Mouse (Mus musculus) cerebellum, adult 2 months (tissue): ENCODE data around the gene Pdzd2. TPM values are rescaled to one million over a fixed set of nuclear protein-coding genes. Genes with fewer than 3 reads are reported as not detected.

Experiments used
- DNase-seq, 2 experiments: peaks; one replicate each; pipeline ENCODE4 v3.0.0; 2021
- H3K27ac ChIP-seq: fragments of 200-500 bp; 2 replicates; pipeline ENCODE4 v1.5.1; 2012; ENCODE audit warnings: low read length, control low read depth, inconsistent platforms; ENCODE audit not compliant: insufficient read depth
- H3K27me3 ChIP-seq: fragments of 200-500 bp; 2 replicates; pipeline ENCODE4 v1.6.1; 2012; ENCODE audit warnings: inconsistent platforms, mild to moderate bottlenecking, low read length, moderate library complexity; ENCODE audit not compliant: control insufficient read depth, insufficient read depth
- H3K4me1 ChIP-seq: fragments of 200-500 bp; 2 replicates; pipeline ENCODE4 v1.6.1; 2011; ENCODE audit warnings: low read length; ENCODE audit not compliant: control insufficient read depth, insufficient read depth
- H3K4me3 ChIP-seq: fragments of 200-500 bp; replicated peaks from 2 replicates; pipeline ENCODE3; 2011; ENCODE audit warnings: mild to moderate bottlenecking, low read depth, low read length, control low read depth; ENCODE audit not compliant: insufficient read depth
- CTCF ChIP-seq: fragments of 200-500 bp; IDR thresholded peaks from 2 replicates; pipeline ENCODE4 v1.5.1; 2011; ENCODE audit warnings: low read depth, mild to moderate bottlenecking, control low read depth, low read length, moderate library complexity, borderline replicate concordance; ENCODE audit not compliant: insufficient read depth
- POLR2A ChIP-seq: fragments of 200-500 bp; IDR thresholded peaks from 2 replicates; pipeline ENCODE4 v1.6.1; 2011; ENCODE audit warnings: low read length, control low read depth, borderline replicate concordance; ENCODE audit not compliant: insufficient read depth
- WGBS: fragments of 180-500 bp; shearing (Covaris S2); methylation state at CpG from one replicate; pipeline ENCODE4 v1.1.7; 2018; 5-methylcytosine and 5-hydroxymethylcytosine counted together
- polyA plus RNA-seq: library from polyadenylated mRNA; depleted of rRNA; stranded (reverse); fragments of >200 nt; gene quantifications from 2 replicates; pipeline ENCODE4 v1.2.3, GENCODE M21; 2012

The Pdzd2 gene
- polyA plus RNA-seq, 1 experiment: 6.3 TPM

DNA sequence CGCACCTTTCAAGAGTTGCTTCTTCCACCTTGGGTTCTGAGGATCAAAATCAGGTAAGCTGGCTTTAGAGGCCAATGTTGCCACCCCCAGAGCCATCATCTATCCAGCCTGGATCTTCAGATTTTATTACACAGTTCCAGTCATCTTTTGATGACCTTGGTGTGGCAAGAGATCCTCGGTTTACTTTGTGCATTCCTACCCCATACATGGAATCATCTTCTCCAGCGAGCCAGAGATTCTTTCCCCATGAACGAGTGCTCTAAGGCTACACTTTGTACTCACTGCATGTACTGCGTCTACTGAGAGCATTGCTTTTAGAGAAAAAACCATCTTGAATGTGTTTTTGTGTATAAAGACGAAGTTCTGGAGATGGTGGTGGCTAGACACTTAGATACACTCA lies 384.5 kb downstream of the Pdzd2 start:
- TF ChIP-seq POLR2A (no peak), CTCF (no peak)
- Histone ChIP-seq H3K27me3 (no peaks in the 10 kb centered on the region), H3K27ac (no peak overlapping the region), H3K4me3 (no peak overlapping the region), H3K4me1 (no peaks in the 10 kb centered on the region)
- DNase-seq: no peak
- WGBS: 61% methylated on average over 6 of the region's 6 CpGs

DNA sequence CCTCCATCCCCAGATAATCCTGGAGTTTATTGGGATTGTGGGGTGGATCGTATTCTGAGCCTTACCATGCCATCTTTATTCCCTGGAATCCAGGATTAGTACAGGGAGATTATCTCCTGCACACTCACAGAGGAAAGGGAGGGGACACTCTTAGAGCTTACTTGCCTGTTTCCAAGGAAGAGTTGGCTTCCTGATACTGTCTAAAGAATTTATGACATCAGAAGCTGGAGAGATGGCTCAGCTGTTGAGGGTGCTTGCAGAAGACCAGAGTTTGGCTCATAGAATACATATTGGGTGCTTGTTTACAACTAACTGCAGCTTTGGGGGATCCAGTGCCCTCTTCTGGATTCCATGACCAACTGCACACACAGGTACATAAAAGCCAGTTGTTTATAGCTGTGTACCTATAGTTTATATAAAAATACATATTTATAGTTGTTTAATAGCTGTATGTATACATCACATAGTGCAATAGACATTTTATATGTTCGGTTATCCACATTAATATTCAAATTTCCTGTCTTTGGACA lies 385.4 kb downstream of the Pdzd2 start:
- no peak for DNase-seq
- 100% methylated on average over 2 of the region's 2 CpGs for WGBS
- TF ChIP-seq CTCF (no peak), POLR2A (no peak)
- H3K4me1 ChIP-seq: no peaks in the 10 kb centered on the region
- no peaks in the 10 kb centered on the region for H3K27me3 ChIP-seq
- no peak overlapping the region for H3K27ac ChIP-seq
- no peak overlapping the region for H3K4me3 ChIP-seq

DNA sequence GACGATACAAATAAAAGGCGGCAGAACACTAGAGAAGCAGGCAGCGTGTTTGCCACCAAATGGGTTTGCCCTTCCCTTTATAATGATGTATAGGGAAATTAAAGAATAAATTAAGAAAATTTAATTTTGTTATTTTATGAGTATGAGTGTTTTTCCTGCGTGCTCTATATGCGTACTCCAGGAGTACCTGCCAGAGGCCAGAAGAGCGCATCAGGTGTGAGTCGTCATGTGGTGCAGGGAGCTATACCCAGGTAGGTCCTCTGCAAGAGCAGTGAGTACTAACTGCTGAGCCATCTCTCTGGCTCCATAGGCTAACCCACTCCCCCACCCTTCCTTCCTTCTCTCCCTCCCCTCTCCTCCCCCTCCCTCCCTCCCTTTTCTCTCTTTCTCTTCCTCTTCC lies 388.3 kb downstream of the Pdzd2 start:
- Histone ChIP-seq H3K4me1 (no peaks in the 10 kb centered on the region), H3K27ac (no peak overlapping the region), H3K27me3 (no peaks in the 10 kb centered on the region), H3K4me3 (no peak overlapping the region)
- TF ChIP-seq CTCF: no peak
- TF ChIP-seq POLR2A: no peak
- DNase-seq: no peak
- 94% methylated on average over 7 of the region's 7 CpGs for WGBS

DNA sequence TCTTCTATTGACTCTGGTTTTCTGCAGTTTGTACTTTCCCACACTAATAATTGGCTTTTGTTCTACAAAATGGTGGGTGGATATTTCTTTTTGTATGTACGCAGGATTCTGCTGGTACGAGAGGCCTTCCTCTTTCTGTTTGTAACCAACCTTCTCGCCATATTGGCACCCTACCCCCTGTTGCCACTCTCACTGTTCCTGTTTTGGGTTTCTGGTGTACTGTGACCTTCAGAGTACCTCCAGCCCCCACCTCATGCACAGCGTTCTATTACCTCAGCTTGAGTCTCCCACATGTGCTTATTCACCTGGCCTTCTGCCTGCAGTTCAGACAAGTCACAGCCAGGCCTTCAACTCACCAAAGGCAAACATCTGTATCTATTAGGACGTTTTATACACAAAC lies 389.9 kb downstream of the Pdzd2 start:
- H3K27me3 ChIP-seq: no peaks in the 10 kb centered on the region
- no peak overlapping the region for H3K27ac ChIP-seq
- DNase-seq: no peak
- TF ChIP-seq POLR2A: no peak
- TF ChIP-seq CTCF: no peak
- no peak overlapping the region for H3K4me3 ChIP-seq
- WGBS: 79% methylated on average over 5 of the region's 5 CpGs
- H3K4me1 ChIP-seq: no peaks in the 10 kb centered on the region

DNA sequence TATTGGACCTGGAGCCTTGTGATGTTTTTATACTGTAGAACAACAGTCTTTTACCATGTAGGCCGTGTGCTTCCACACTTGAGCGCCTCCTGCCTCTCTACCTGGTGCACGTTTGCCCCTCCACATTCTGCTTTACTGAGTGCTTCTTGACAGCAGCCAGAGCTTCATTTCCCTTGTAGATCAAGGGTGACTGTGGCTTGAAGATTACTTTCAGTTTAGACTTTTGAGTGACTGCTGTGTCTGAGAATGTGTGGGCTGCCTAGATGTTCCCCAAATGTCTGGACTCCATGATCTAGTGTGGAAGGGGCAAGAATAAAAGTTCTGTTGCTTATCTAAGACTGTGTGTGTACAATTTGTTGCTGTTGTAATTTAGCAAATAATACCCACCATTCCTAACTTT lies 390.8 kb downstream of the Pdzd2 start:
- no peaks in the 10 kb centered on the region for H3K27me3 ChIP-seq
- TF ChIP-seq CTCF (no peak), POLR2A (no peak)
- no peak for DNase-seq

DNA sequence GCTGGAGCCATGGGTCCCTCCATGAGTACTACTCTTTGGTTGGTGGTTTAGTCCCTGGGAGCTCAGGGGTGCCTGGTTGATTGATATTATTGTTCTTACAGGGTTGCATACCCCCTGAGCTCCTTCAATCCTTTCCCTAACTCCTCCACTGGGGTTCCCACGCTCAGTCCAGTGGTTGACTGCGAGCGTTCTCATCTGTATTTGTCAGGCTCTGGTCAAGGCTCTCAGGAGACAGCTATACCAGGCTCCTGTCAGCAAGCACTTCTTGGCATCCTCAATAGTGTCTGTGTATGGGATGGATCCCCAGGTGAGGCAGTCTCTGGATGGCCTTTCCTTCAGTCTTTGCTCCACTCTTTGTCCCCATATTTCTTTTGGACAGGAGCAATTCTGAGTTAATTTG lies 392.8 kb downstream of the Pdzd2 start:
- 92% methylated on average over 3 of the region's 3 CpGs for WGBS
- Histone ChIP-seq H3K27ac (no peak overlapping the region), H3K27me3 (no peaks in the 10 kb centered on the region), H3K4me1 (no peaks in the 10 kb centered on the region), H3K4me3 (no peak overlapping the region)
- no peak for TF ChIP-seq CTCF
- no peak for TF ChIP-seq POLR2A
- no peak for DNase-seq

More for the DNA sequence above, 390.8 kb downstream of the Pdzd2 start:
- Histone ChIP-seq H3K4me3 (no peak overlapping the region), H3K4me1 (no peaks in the 10 kb centered on the region), H3K27ac (no peak overlapping the region)
- 88% methylated on average over 3 of the region's 3 CpGs for WGBS

DNA sequence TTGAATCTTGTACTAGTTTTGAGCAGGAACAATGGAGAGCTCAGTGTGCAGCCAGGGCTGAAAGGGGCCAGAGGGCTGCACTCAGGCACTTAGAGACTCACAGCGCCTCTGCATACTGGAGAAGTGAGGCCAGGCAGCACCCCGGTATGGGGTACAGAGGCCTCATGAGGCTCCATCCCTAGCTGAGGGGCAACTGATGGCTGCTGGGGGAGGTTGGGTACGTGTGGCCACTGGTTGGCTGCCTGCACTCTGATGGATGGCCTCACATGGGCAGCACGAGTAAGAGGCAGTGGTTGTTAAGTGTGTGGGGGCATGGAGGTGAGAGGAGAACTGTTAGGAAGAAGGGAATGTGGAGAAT lies 398.3 kb downstream of the Pdzd2 start:
- H3K27ac ChIP-seq: no peak overlapping the region
- no peak overlapping the region for H3K4me3 ChIP-seq
- WGBS: 35% methylated on average over 4 of the region's 4 CpGs

DNA sequence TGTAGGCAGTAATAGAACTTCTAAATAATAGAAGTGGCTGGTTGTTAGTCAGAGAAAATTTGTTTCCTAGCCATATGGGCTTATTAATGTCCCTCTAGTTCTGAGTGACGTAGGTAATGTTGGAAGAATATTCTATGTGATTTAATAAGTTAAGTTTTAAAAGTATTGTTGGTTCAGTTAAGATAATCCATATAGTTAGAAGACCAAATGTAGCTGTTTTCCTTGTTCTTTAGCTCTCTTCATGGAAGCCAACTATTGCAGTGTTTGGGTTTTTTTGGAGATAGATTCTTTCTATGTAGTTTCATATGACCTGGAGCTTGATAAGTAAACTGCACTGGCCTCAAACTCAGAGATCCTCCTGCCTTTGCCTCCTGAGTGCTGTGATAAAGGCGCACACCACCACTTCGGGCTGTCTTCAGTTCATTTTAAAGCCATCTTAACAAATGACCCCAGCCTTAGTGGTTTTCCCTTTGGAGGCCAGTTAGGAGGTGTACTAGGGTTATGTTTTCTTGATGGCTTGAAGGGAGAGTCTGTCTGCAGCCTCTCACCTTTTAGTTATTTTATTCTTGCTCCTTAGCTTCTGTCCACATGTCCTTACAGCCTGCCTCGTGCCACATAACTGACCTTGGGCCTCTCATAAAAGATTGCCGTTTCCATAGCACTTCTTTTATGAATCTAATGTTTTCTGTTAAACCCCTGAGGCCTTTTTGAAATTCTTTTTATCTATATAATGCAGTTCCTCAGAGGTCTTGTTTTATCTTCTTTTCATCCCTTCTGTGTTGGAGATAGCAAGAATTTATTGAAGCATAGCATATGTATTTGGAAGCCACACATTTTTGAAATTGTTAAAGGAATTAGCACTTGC lies 399.0 kb downstream of the Pdzd2 start:
- 50% methylated on average over 5 of the region's 5 CpGs for WGBS
- no peak overlapping the region for H3K4me3 ChIP-seq

More for the DNA sequence above, 398.3 kb downstream of the Pdzd2 start:
- TF ChIP-seq CTCF (no peak), POLR2A (no peak)
- no peak for DNase-seq
- peaks cover 2% of the 10 kb centered on the region; the same call in 1 of the 2 replicates for H3K4me1 ChIP-seq
- no peaks in the 10 kb centered on the region for H3K27me3 ChIP-seq

More for the DNA sequence above, 399.0 kb downstream of the Pdzd2 start:
- no peaks in the 10 kb centered on the region for H3K27me3 ChIP-seq
- H3K4me1 ChIP-seq: peaks cover 2% of the 10 kb centered on the region; the same call in 1 of the 2 replicates
- no peak overlapping the region for H3K27ac ChIP-seq
- no peak for DNase-seq
- TF ChIP-seq POLR2A (no peak), CTCF (no peak)
